Mouse (Mus musculus) stomach, embryonic 15.5 days (tissue): ENCODE data around the gene Hdgfl2. TPM values are rescaled to one million over a fixed set of nuclear protein-coding genes. Genes with fewer than 3 reads are reported as not detected.
A peak's percentile ranks its signal among the peaks of the same experiment; 100 is the strongest.
"Not testable (repeated sequence)": the region's sequence is repeated elsewhere in the genome, so short reads cannot be mapped to it uniquely, and the experiment has no call there.

ENCODE experiments used
- ATAC-seq: fragments of 200-750 bp; cut with Nextera tagmentation; 2 replicates; pipeline ENCODE4 v1.8.0; 2017; ENCODE audit warnings: low read depth, moderate number of reproducible peaks, moderate TSS enrichment; ENCODE audit not compliant: insufficient read depth, low FRiP score
- H3K27ac ChIP-seq: fragments of 300-500 bp; sonication (generic); 2 replicates; pipeline ENCODE4 v1.5.1; 2015; ENCODE audit warnings: mild to moderate bottlenecking, inconsistent platforms
- H3K27me3 ChIP-seq: fragments of 300-500 bp; sonication (generic); replicated peaks from 2 replicates; pipeline ENCODE4 v1.6.1; 2015; ENCODE audit warnings: inconsistent platforms
- H3K36me3 ChIP-seq: fragments of 300-500 bp; sonication (generic); 2 replicates; pipeline ENCODE4 v1.6.1; 2015; ENCODE audit warnings: inconsistent platforms
- H3K4me1 ChIP-seq: fragments of 300-500 bp; sonication (generic); 2 replicates; pipeline ENCODE4 v1.6.1; 2015; ENCODE audit warnings: inconsistent platforms
- H3K4me2 ChIP-seq: fragments of 300-500 bp; sonication (generic); 2 replicates; pipeline ENCODE4 v1.6.1; 2015; ENCODE audit warnings: mild to moderate bottlenecking, inconsistent platforms
- H3K4me3 ChIP-seq: fragments of 300-500 bp; sonication (generic); replicated peaks from 2 replicates; pipeline ENCODE4 v1.5.1; 2015; ENCODE audit warnings: inconsistent platforms
- H3K9ac ChIP-seq: fragments of 300-500 bp; sonication (generic); 2 replicates; pipeline ENCODE4 v1.6.1; 2015; ENCODE audit warnings: inconsistent platforms
- H3K9me3 ChIP-seq: fragments of 300-500 bp; sonication (generic); 2 replicates; pipeline ENCODE4 v1.6.1; 2016; ENCODE audit warnings: inconsistent platforms
- WGBS: fragments of 180-500 bp; shearing (Covaris S2); methylation state at CpG from one replicate; pipeline ENCODE4 v1.1.7; 2015; 5-methylcytosine and 5-hydroxymethylcytosine counted together
- polyA plus RNA-seq: library from polyadenylated mRNA; unstranded; fragments of >200 nt; fragmentation: Nextera tagmentation; extraction: Ambion mirVana; gene quantifications from 2 replicates; pipeline ENCODE4 v1.2.1, GENCODE M21; 2015

Hdgfl2 gene
- polyA plus RNA-seq, 1 experiment from 2014 or later = 103 TPM

GRCm38 (mm10) chr17:56066451-56066850 lies 13.0 kb upstream of the Hdgfl2 start:
- Histone ChIP-seq H3K27me3 (no peaks in the 10 kb centered on the region), H3K9ac (no peak overlapping the region), H3K4me3 (no peak overlapping the region), H3K9me3 (no peaks in the 10 kb centered on the region), H3K36me3 (peaks cover 93% of the 10 kb centered on the region), H3K27ac (no peak overlapping the region), H3K4me2 (no peak overlapping the region), H3K4me1 (no peaks in the 10 kb centered on the region)
- no peak for ATAC-seq

- H3K4me1 ChIP-seq = peaks cover 8% of the 10 kb centered on the region; the same call in 1 of the 2 replicates
- H3K9me3 ChIP-seq = no peaks in the 10 kb centered on the region
- no peak overlapping the region for H3K9ac ChIP-seq
- no peak overlapping the region for H3K27ac ChIP-seq
- ATAC-seq = no peak
- WGBS = 96% methylated on average over 14 of the region's 14 CpGs
- no peak overlapping the region for H3K4me2 ChIP-seq
- peaks cover 82% of the 10 kb centered on the region for H3K36me3 ChIP-seq
- H3K27me3 ChIP-seq = no peaks in the 10 kb centered on the region
- H3K4me3 ChIP-seq = no peak overlapping the region
Measured at GRCm38 (mm10) chr17:56069066-56069465, 10.4 kb upstream of the Hdgfl2 start.

GRCm38 (mm10) chr17:56071126-56071525 lies 8.3 kb upstream of the Hdgfl2 start:
- Histone ChIP-seq H3K36me3 (peaks cover 61% of the 10 kb centered on the region), H3K4me2 (no peak overlapping the region), H3K9ac (no peak overlapping the region), H3K27ac (no peak overlapping the region), H3K4me1 (peaks cover 14% of the 10 kb centered on the region; the same call in 1 of the 2 replicates), H3K9me3 (no peaks in the 10 kb centered on the region), H3K27me3 (no peaks in the 10 kb centered on the region), H3K4me3 (no peak overlapping the region)
- no peak for ATAC-seq

DNA sequence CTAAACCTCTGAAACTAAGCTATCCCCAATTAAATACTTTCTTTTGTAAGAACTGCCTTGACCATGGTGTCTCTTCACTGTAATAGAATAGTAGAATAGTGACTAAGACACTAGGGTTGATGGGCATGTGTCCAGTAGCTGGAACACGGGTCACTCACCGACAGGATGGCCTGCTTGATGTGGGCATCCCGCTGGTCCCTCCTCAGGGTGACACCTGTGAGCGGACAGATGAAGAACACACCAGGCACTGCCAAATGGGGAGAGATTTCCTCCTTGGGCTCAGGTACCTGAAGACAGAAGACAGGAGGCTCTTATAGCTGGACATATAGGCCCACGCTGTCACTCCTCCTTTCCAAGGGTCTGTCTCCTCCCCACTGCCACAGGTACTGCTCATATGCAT lies 7.2 kb upstream of the Hdgfl2 start:
- 91% methylated on average over 5 of the region's 5 CpGs for WGBS
- H3K36me3 ChIP-seq = peaks cover 52% of the 10 kb centered on the region

GRCm38 (mm10) chr17:56074097-56074826 lies 5.2 kb upstream of the Hdgfl2 start:
- 7% methylated on average over 22 of the region's 22 CpGs for WGBS
- H3K36me3 ChIP-seq = peaks cover 32% of the 10 kb centered on the region

More for the DNA sequence above, 7.2 kb upstream of the Hdgfl2 start:
- no peak overlapping the region for H3K4me3 ChIP-seq
- ATAC-seq = no peak
- no peak overlapping the region for H3K27ac ChIP-seq
- H3K27me3 ChIP-seq = no peaks in the 10 kb centered on the region
- no peak overlapping the region for H3K4me2 ChIP-seq
- no peaks in the 10 kb centered on the region for H3K9me3 ChIP-seq
- H3K4me1 ChIP-seq = peaks cover 14% of the 10 kb centered on the region; the same call in 1 of the 2 replicates
- no peak overlapping the region for H3K9ac ChIP-seq

GRCm38 (mm10) chr17:56074827-56075208 lies 4.6 kb upstream of the Hdgfl2 start, which contains the start of gene Ubxn6:
Gene Ubxn6 (minus strand): TSS chr17:56075028.
- Histone ChIP-seq H3K4me3 (peak within 1 kb of the TSS; percentile 80), H3K27me3 (no peaks in the 10 kb centered on the region)
- 0% methylated on average over 35 of the region's 35 CpGs for WGBS

More at GRCm38 (mm10) chr17:56074097-56074826, 5.2 kb upstream of the Hdgfl2 start:
- peak overlapping the region; percentile 80 for H3K4me3 ChIP-seq
- ATAC-seq = peak; percentile 9
- peak overlapping the region; percentile 98 for H3K27ac ChIP-seq
- peak overlapping the region; percentile 64; the same call in 1 of the 2 replicates for H3K9ac ChIP-seq
- peak overlapping the region; percentile 65 for H3K4me2 ChIP-seq
- H3K27me3 ChIP-seq = no peaks in the 10 kb centered on the region
- no peaks in the 10 kb centered on the region for H3K9me3 ChIP-seq
- peaks cover 14% of the 10 kb centered on the region; the same call in 1 of the 2 replicates for H3K4me1 ChIP-seq

GRCm38 (mm10) chr17:56077523-56077922 lies 1.9 kb upstream of the Hdgfl2 start:
- Histone ChIP-seq H3K4me3 (no peak overlapping the region), H3K9me3 (no peaks in the 10 kb centered on the region), H3K9ac (no peak overlapping the region), H3K4me2 (no peak overlapping the region), H3K27me3 (no peaks in the 10 kb centered on the region), H3K36me3 (peaks cover 5% of the 10 kb centered on the region), H3K27ac (no peak overlapping the region), H3K4me1 (peaks cover 38% of the 10 kb centered on the region)
- ATAC-seq = no peak
- 88% methylated on average over 5 of the region's 5 CpGs for WGBS

More at GRCm38 (mm10) chr17:56074827-56075208, 4.6 kb upstream of the Hdgfl2 start, which contains the start of gene Ubxn6:
- Histone ChIP-seq H3K4me2 (peak within 1 kb of the TSS; percentile 65), H3K9ac (peak within 1 kb of the TSS; percentile 64; the same call in 1 of the 2 replicates), H3K9me3 (no peaks in the 10 kb centered on the region), H3K4me1 (peaks cover 14% of the 10 kb centered on the region; the same call in 1 of the 2 replicates), H3K36me3 (peaks cover 28% of the 10 kb centered on the region), H3K27ac (peak within 1 kb of the TSS; percentile 98)
- peak; percentile 16; the same call in 1 of the 2 replicates for ATAC-seq

GRCm38 (mm10) chr17:56078361-56078760 lies 1.1 kb upstream of the Hdgfl2 start:
- H3K9me3 ChIP-seq, H3K36me3 ChIP-seq, ATAC-seq, H3K27me3 ChIP-seq, H3K9ac ChIP-seq: not testable (repeated sequence)
- Histone ChIP-seq H3K4me3 (peak overlapping the region; percentile 84), H3K27ac (peak overlapping the region; percentile 61; the same call in 1 of the 2 replicates), H3K4me1 (peaks cover 35% of the 10 kb centered on the region), H3K4me2 (peak overlapping the region; percentile 45)
- WGBS = 63% methylated on average over 9 of the region's 9 CpGs

DNA sequence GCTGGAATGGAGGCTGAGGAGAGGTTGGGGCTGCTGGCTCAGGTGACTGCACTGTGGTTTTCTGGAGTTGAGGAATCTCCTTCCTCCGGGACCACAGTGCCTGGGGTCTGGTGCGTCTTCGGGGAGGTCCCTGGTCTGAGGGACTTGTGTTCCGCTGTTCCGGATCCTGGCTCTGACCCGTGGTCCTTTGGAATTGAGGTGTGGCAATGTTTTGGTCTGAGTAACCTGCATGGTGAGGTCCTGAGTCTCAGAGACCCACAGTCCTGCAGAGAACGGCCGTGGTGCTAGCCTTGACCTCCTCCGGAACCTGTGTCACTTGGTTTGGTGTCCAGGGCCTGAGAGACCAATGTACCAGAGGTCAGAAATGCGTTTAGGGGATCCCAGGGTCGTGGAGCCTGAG lies 487 bp downstream of the Hdgfl2 start:
- H3K27me3 ChIP-seq = no peaks in the 10 kb centered on the region
- no peaks in the 10 kb centered on the region for H3K9me3 ChIP-seq
- H3K4me3 ChIP-seq = peak overlapping the region; percentile 84
- 0 out of 2 replicates have a peak, but pooled peaks cover 7% of the 10 kb centered on the region for H3K36me3 ChIP-seq
- H3K27ac ChIP-seq = 0 out of 2 replicates have a peak overlapping the region, but pooled peaks have one; percentile 40
- H3K4me2 ChIP-seq = peak overlapping the region; percentile 91
- no peak for ATAC-seq
- under 1% methylated on average over 10 of the region's 11 CpGs for WGBS
- peak overlapping the region; percentile 88 for H3K9ac ChIP-seq
- H3K4me1 ChIP-seq = peaks cover 29% of the 10 kb centered on the region

- no peaks in the 10 kb centered on the region for H3K27me3 ChIP-seq
- H3K4me2 ChIP-seq = peak overlapping the region; percentile 91
- no peaks in the 10 kb centered on the region for H3K9me3 ChIP-seq
- H3K27ac ChIP-seq = no peak overlapping the region
- 0 out of 2 replicates have a peak, but pooled peaks cover 10% of the 10 kb centered on the region for H3K36me3 ChIP-seq
- H3K4me1 ChIP-seq = peaks cover 23% of the 10 kb centered on the region
- ATAC-seq = no peak
- peak overlapping the region; percentile 1; the same call in 1 of the 2 replicates for H3K9ac ChIP-seq
- peak overlapping the region; percentile 84 for H3K4me3 ChIP-seq
- 7% methylated on average over 8 of the region's 8 CpGs for WGBS
Measured at GRCm38 (mm10) chr17:56080781-56081585, 1.5 kb downstream of the Hdgfl2 start.

- Histone ChIP-seq H3K9ac (no peak overlapping the region), H3K4me3 (no peak overlapping the region), H3K4me2 (no peak overlapping the region), H3K36me3 (peaks cover 17% of the 10 kb centered on the region), H3K4me1 (no peaks in the 10 kb centered on the region), H3K9me3 (no peaks in the 10 kb centered on the region), H3K27ac (peak overlapping the region; percentile 31; the same call in 1 of the 2 replicates), H3K27me3 (no peaks in the 10 kb centered on the region)
- no peak for ATAC-seq
- 74% methylated on average over 1 of the region's 1 CpGs for WGBS
Measured at GRCm38 (mm10) chr17:56092312-56092711, 12.9 kb downstream of the Hdgfl2 start.
